Mouse (Mus musculus) neural tube, embryonic 14.5 days (tissue): ENCODE results near the gene Cdkn1b. TPM values are rescaled to one million over a fixed set of nuclear protein-coding genes. Genes with fewer than 3 reads are reported as not detected.

ENCODE experiments used
- ATAC-seq: fragments of 200-750 bp; cut with Nextera tagmentation; 2 replicates; pipeline ENCODE4 v1.8.0; 2017; ENCODE audit warnings: low read depth, mild to moderate bottlenecking, moderate TSS enrichment, moderate library complexity
- H3K27ac ChIP-seq: fragments of 300-500 bp; sonication (generic); 2 replicates; pipeline ENCODE4 v1.5.1; 2014; ENCODE audit warnings: low read depth, mild to moderate bottlenecking, control low read depth, low read length, moderate library complexity, mixed read lengths
- H3K27me3 ChIP-seq: fragments of 300-500 bp; sonication (generic); 2 replicates; pipeline ENCODE4 v1.6.1; 2014; ENCODE audit warnings: low read length; ENCODE audit not compliant: control insufficient read depth, insufficient read depth
- H3K36me3 ChIP-seq: fragments of 300-500 bp; sonication (generic); 2 replicates; pipeline ENCODE4 v1.6.1; 2014; ENCODE audit warnings: low read length, mixed read lengths; ENCODE audit not compliant: control insufficient read depth, insufficient read depth
- H3K4me1 ChIP-seq: fragments of 300-500 bp; sonication (generic); 2 replicates; pipeline ENCODE4 v1.6.1; 2014; ENCODE audit warnings: low read length; ENCODE audit not compliant: control insufficient read depth, insufficient read depth
- H3K4me2 ChIP-seq: fragments of 300-500 bp; sonication (generic); 2 replicates; pipeline ENCODE4 v1.6.1; 2014; ENCODE audit warnings: mild to moderate bottlenecking, low read depth, low read length, control low read depth
- H3K4me3 ChIP-seq: fragments of 300-500 bp; sonication (generic); 2 replicates; pipeline ENCODE4 v1.5.1; 2014; ENCODE audit warnings: low read depth, low read length, control low read depth, mixed read lengths
- H3K9ac ChIP-seq: fragments of 300-500 bp; sonication (generic); replicated peaks from 2 replicates; pipeline ENCODE4 v1.6.1; 2014; ENCODE audit warnings: low read depth, mild to moderate bottlenecking, control low read depth, low read length, mixed read lengths
- H3K9me3 ChIP-seq: fragments of 300-500 bp; sonication (generic); 2 replicates; pipeline ENCODE4 v1.6.1; 2016; ENCODE audit warnings: low read length; ENCODE audit not compliant: control insufficient read depth
- WGBS: fragments of 180-500 bp; shearing (Covaris S2); extraction: QIAGEN DNeasy Blood & Tissue Kit; methylation state at CpG from one replicate; pipeline ENCODE4 v1.1.7; 2014; 5-methylcytosine and 5-hydroxymethylcytosine counted together
- polyA plus RNA-seq: library from polyadenylated mRNA; unstranded; fragments of >200 nt; fragmentation: Nextera tagmentation; extraction: Ambion mirVana; gene quantifications from 2 replicates; pipeline ENCODE4 v1.2.1, GENCODE M21; 2014

Gene Cdkn1b
- polyA plus RNA-seq, 1 experiment from 2014 or later, result 17.5 TPM

- Histone ChIP-seq H3K27me3 (no peaks in the 10 kb centered on the region), H3K4me3 (peak overlapping the region; percentile 30), H3K9ac (no peak overlapping the region), H3K9me3 (no peaks in the 10 kb centered on the region), H3K36me3 (no peaks in the 10 kb centered on the region), H3K4me2 (peak overlapping the region; percentile 51), H3K27ac (no peak overlapping the region), H3K4me1 (peaks cover 13% of the 10 kb centered on the region)
- 3% methylated on average over 11 of the region's 11 CpGs for WGBS
- no peak for ATAC-seq
Measured at GRCm38 (mm10) chr6:134917087-134917486, 3.1 kb upstream of the Cdkn1b start.

- no peak overlapping the region for H3K4me2 ChIP-seq
- H3K27ac ChIP-seq, result no peak overlapping the region
- H3K9ac ChIP-seq, result no peak overlapping the region
- H3K4me1 ChIP-seq, result peaks cover 23% of the 10 kb centered on the region
- no peaks in the 10 kb centered on the region for H3K27me3 ChIP-seq
- ATAC-seq, result no peak
- no peaks in the 10 kb centered on the region for H3K9me3 ChIP-seq
- H3K4me3 ChIP-seq, result no peak overlapping the region
- no peaks in the 10 kb centered on the region for H3K36me3 ChIP-seq
- 95% methylated on average over 10 of the region's 10 CpGs for WGBS
Measured at GRCm38 (mm10) chr6:134918769-134919168, 1.4 kb upstream of the Cdkn1b start.

- H3K36me3 ChIP-seq, result no peaks in the 10 kb centered on the region
- WGBS, result 1% methylated on average over 37 of the region's 37 CpGs
- no peaks in the 10 kb centered on the region for H3K9me3 ChIP-seq
- H3K27me3 ChIP-seq, result no peaks in the 10 kb centered on the region
- ATAC-seq, result peak; percentile 79
- H3K4me1 ChIP-seq, result peaks cover 25% of the 10 kb centered on the region
- peak overlapping the region; percentile 97 for H3K27ac ChIP-seq
- peak overlapping the region; percentile 80 for H3K9ac ChIP-seq
- H3K4me2 ChIP-seq, result peak overlapping the region; percentile 94
- peak overlapping the region; percentile 88 for H3K4me3 ChIP-seq
Measured at GRCm38 (mm10) chr6:134919511-134920189, 551 bp upstream of the Cdkn1b start.

- under 1% methylated on average over 32 of the region's 32 CpGs for WGBS
- Histone ChIP-seq H3K4me3 (peak overlapping the region; percentile 88), H3K9ac (peak overlapping the region; percentile 80), H3K4me1 (peaks cover 25% of the 10 kb centered on the region), H3K27ac (peak overlapping the region; percentile 97), H3K27me3 (no peaks in the 10 kb centered on the region), H3K9me3 (no peaks in the 10 kb centered on the region), H3K36me3 (no peaks in the 10 kb centered on the region), H3K4me2 (peak overlapping the region; percentile 94)
- ATAC-seq, result no peak
Measured at GRCm38 (mm10) chr6:134921014-134921694, 953 bp downstream of the Cdkn1b start.

GRCm38 (mm10) chr6:134921695-134922510 lies 1.7 kb downstream of the Cdkn1b start:
- H3K9ac ChIP-seq, result peak overlapping the region; percentile 80
- H3K27ac ChIP-seq, result 0 out of 2 replicates have a peak overlapping the region, but pooled peaks have one; percentile 34
- H3K36me3 ChIP-seq, result no peaks in the 10 kb centered on the region
- H3K4me3 ChIP-seq, result peak overlapping the region; percentile 88
- peak overlapping the region; percentile 94 for H3K4me2 ChIP-seq
- H3K27me3 ChIP-seq, result no peaks in the 10 kb centered on the region
- no peak for ATAC-seq
- WGBS, result 6% methylated on average over 20 of the region's 20 CpGs
- H3K9me3 ChIP-seq, result no peaks in the 10 kb centered on the region
- peaks cover 24% of the 10 kb centered on the region for H3K4me1 ChIP-seq

- Histone ChIP-seq H3K27me3 (no peaks in the 10 kb centered on the region), H3K4me1 (peaks cover 29% of the 10 kb centered on the region), H3K4me3 (peak overlapping the region; percentile 88), H3K9ac (no peak overlapping the region; the same call in 1 of the 2 replicates), H3K27ac (no peak overlapping the region), H3K9me3 (no peaks in the 10 kb centered on the region), H3K4me2 (peak overlapping the region; percentile 94), H3K36me3 (no peaks in the 10 kb centered on the region)
- 38% methylated on average over 9 of the region's 9 CpGs for WGBS
- no peak for ATAC-seq
Measured at GRCm38 (mm10) chr6:134922511-134923195, 2.5 kb downstream of the Cdkn1b start.

- Histone ChIP-seq H3K4me1 (peaks cover 29% of the 10 kb centered on the region), H3K27ac (no peak overlapping the region), H3K36me3 (no peaks in the 10 kb centered on the region), H3K9me3 (no peaks in the 10 kb centered on the region), H3K9ac (no peak overlapping the region), H3K4me2 (peak overlapping the region; percentile 19; the same call in 1 of the 2 replicates), H3K4me3 (peak overlapping the region; percentile 4; the same call in 1 of the 2 replicates), H3K27me3 (no peaks in the 10 kb centered on the region)
- no peak for ATAC-seq
- 72% methylated on average over 4 of the region's 4 CpGs for WGBS
Measured at GRCm38 (mm10) chr6:134923670-134924069, 3.5 kb downstream of the Cdkn1b start.

GRCm38 (mm10) chr6:134924262-134924661 lies 4.1 kb downstream of the Cdkn1b start:
- Histone ChIP-seq H3K36me3 (no peaks in the 10 kb centered on the region), H3K9ac (no peak overlapping the region), H3K27me3 (no peaks in the 10 kb centered on the region), H3K9me3 (no peaks in the 10 kb centered on the region), H3K4me1 (peaks cover 28% of the 10 kb centered on the region), H3K4me2 (no peak overlapping the region), H3K27ac (no peak overlapping the region), H3K4me3 (peak overlapping the region; percentile 4; the same call in 1 of the 2 replicates)
- ATAC-seq, result no peak
- WGBS, result 70% methylated on average over 3 of the region's 3 CpGs
